Mouse (Mus musculus) limb, embryonic 12.5 days (tissue): ENCODE results near the gene Plekhm2. TPM values are rescaled to one million over a fixed set of nuclear protein-coding genes. Genes with fewer than 3 reads are reported as not detected.
A peak's percentile ranks its signal among the peaks of the same experiment; 100 is the strongest.

Experiments
- ATAC-seq: fragments of 200-750 bp; cut with Nextera tagmentation; 2 replicates; pipeline ENCODE4 v1.8.0; 2017; ENCODE audit warnings: low read depth, moderate TSS enrichment; ENCODE audit not compliant: insufficient number of reproducible peaks, insufficient read depth, low FRiP score, low TSS enrichment
- H3K27ac ChIP-seq: fragments of 300-500 bp; sonication (generic); 2 replicates; pipeline ENCODE4 v1.5.1; 2016; ENCODE audit warnings: mild to moderate bottlenecking, moderate library complexity
- H3K27me3 ChIP-seq: fragments of 300-500 bp; sonication (generic); 2 replicates; pipeline ENCODE4 v1.6.1; 2016; ENCODE audit warnings: mild to moderate bottlenecking, moderate library complexity
- H3K36me3 ChIP-seq: fragments of 300-500 bp; sonication (generic); 2 replicates; pipeline ENCODE4 v1.6.1; 2016; ENCODE audit warnings: mild to moderate bottlenecking, moderate library complexity
- H3K4me1 ChIP-seq: fragments of 300-500 bp; sonication (generic); replicated peaks from 2 replicates; pipeline ENCODE4 v1.6.1; 2016
- H3K4me2 ChIP-seq: fragments of 300-500 bp; sonication (generic); 2 replicates; pipeline ENCODE4 v1.6.1; 2016; ENCODE audit warnings: mild to moderate bottlenecking, moderate library complexity
- H3K4me3 ChIP-seq: fragments of 300-500 bp; sonication (generic); replicated peaks from 2 replicates; pipeline ENCODE4 v1.5.1; 2016; ENCODE audit warnings: mild to moderate bottlenecking
- H3K9ac ChIP-seq: fragments of 300-500 bp; sonication (generic); replicated peaks from 2 replicates; pipeline ENCODE4 v1.6.1; 2016; ENCODE audit warnings: mild to moderate bottlenecking, moderate library complexity
- H3K9me3 ChIP-seq: fragments of 300-500 bp; sonication (generic); 2 replicates; pipeline ENCODE4 v1.6.1; 2016; ENCODE audit warnings: mild to moderate bottlenecking, moderate library complexity
- WGBS: fragments of 180-500 bp; shearing (Covaris S2); methylation state at CpG from one replicate; pipeline ENCODE4 v1.1.7; 2016; 5-methylcytosine and 5-hydroxymethylcytosine counted together
- polyA plus RNA-seq: library from polyadenylated mRNA; unstranded; fragments of >200 nt; fragmentation: Nextera tagmentation; extraction: Ambion mirVana; gene quantifications from 2 replicates; pipeline ENCODE4 v1.2.1, GENCODE M21; 2016

Gene Plekhm2
- polyA plus RNA-seq, 1 experiment from 2014 or later, result 7.4 TPM

DNA sequence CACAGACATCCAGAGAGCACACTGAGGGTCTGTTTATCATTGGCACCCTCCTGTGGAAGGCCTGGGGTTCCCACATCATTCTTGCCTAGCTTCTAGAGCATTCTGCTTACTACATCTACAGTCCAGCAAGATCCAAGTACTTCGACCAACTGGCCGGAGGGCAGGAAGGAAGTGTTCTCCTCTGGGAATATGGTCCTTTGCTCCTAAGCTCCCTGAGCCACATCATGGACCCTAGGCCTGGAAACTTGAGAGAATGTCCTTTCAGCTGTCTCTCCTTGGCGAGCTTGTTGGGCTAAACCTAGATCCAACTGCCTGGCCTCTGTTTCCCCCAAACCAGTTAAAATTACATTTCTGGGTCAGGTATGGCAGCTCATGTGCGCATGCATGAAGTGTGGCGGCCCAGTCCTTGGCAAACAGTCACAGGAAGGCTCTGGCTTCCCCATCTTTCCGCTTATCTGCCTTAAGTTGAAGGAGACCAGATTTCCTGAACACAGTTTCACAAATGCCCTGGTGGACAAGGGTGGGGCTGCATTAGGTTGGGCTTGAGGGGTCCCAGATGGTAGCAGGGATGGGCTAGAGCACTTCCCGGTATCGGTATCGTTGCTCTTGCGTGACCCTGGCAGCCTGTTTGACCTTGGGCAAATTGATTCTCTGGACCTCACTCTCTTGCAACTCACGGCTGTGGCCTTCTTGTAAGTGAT is 62.0 kb downstream of the Plekhm2 start:
- Histone ChIP-seq H3K4me1 (peaks cover 25% of the 10 kb centered on the region), H3K9me3 (no peaks in the 10 kb centered on the region), H3K4me2 (no peak overlapping the region), H3K36me3 (no peaks in the 10 kb centered on the region), H3K27me3 (no peaks in the 10 kb centered on the region), H3K9ac (no peak overlapping the region), H3K27ac (no peak overlapping the region), H3K4me3 (no peak overlapping the region)
- 77% methylated on average over 11 of the region's 11 CpGs for WGBS
- no peak for ATAC-seq

DNA sequence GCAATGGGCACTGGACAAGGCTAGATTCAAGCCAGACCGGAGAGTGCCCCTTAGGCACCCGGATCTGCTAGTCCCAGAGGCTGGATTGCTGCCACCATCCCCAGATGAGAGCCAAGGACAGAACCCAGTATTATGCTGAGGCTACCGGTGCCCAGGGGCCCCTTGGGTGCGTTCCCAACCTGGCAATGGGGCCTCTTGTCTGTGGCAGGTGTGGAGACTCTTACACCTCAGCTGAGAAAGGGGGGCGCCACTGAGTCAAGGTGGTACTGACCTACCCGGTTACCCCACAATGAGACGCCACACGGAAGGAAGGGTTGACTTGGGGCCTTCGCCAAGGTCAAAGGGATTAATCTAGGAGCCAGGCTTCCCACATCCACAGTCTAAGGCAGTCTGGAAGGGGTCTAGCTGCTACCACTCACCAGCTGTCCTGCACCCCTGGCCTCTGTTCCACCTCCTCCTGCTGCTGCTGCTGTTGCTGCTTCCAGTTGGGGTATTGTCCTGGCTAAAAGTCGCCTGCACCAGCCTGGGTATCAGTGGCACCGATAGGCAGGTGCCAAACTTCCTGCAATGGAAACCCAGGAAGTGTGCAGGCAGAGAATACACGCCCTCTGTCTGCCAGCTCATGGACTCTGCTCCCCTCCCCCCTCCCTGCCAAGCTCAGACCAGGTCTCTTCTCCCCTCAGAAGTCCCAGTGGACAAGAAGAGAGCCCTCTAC is 63.4 kb downstream of the Plekhm2 start:
- H3K36me3 ChIP-seq, result no peaks in the 10 kb centered on the region
- H3K27ac ChIP-seq, result no peak overlapping the region
- ATAC-seq, result no peak
- no peak overlapping the region for H3K4me3 ChIP-seq
- no peaks in the 10 kb centered on the region for H3K27me3 ChIP-seq
- peaks cover 27% of the 10 kb centered on the region for H3K4me1 ChIP-seq
- H3K9ac ChIP-seq, result no peak overlapping the region
- H3K4me2 ChIP-seq, result no peak overlapping the region
- 71% methylated on average over 12 of the region's 12 CpGs for WGBS
- no peaks in the 10 kb centered on the region for H3K9me3 ChIP-seq

DNA sequence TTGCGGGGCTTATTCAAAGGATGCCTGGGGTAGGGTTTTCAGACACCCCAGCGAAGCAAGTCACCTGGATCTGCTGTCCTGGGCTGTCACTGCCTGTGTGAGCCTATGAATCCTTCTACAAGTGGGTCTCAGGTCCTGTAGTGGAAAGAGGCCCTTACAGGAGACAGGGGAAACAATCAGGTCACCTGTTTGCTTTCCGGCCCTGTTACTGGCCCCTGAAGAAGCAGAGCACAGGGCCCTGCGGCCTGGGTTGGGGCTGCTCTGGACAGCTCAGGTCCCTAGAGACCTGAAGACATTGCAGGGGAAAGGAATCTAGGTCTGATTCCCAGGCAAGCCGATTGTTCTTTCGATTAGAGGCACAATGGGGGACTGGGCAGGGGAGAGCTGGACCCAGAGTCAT is 64.3 kb downstream of the Plekhm2 start:
- H3K27me3 ChIP-seq, result no peaks in the 10 kb centered on the region
- H3K4me2 ChIP-seq, result 0 out of 2 replicates have a peak overlapping the region, but pooled peaks have one; percentile 88
- no peaks in the 10 kb centered on the region for H3K9me3 ChIP-seq
- no peak overlapping the region for H3K9ac ChIP-seq
- WGBS, result 34% methylated on average over 6 of the region's 6 CpGs
- peak overlapping the region; percentile 84 for H3K27ac ChIP-seq
- peaks cover 27% of the 10 kb centered on the region for H3K4me1 ChIP-seq
- H3K36me3 ChIP-seq, result peaks cover 7% of the 10 kb centered on the region
- H3K4me3 ChIP-seq, result peak overlapping the region; percentile 66; the same call in 1 of the 2 replicates
- no peak for ATAC-seq

DNA sequence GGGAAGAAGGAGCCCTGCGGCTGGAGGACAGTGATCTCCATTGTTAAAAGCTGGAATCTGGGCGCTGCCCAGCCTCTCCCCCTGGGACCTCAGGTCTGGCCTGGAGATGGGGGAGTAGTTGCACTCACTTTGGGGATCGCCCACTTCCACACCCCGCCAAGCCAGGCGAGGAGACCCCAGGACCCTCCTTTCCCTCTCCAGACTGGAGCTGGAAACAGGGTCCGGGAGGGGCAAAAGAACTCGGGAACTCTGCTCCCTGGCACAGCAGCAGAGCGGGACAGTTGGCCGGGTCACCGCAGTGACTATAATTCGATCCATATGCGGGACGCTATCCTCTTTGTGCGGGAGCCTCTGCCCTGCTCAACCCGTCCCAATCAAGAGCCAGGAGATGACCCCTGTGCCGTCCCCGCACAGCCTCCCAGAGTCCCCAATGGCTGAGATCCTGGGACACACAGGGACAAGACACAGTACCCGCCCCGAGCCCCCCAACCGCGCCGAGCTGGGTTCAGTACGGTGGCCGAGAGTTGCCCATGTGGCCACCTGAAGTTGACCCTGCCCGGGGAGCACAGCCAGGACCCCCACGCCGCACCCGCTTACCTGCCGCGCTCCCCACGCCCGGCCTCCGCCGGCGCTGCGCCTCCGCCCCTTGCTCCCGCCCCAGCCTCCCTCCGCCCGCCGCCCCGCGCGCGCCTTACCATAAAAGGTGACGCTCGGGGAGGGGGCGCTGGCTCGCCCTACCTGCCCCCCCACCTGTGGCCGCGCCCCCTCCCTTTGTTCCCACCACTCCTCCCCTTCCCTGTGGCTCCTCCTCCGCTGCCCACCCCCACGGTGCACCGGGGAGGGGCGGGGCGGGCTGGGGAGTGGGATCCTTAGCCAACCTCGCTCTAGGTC is 65.2 kb downstream of the Plekhm2 start:
- WGBS, result 2% methylated on average over 46 of the region's 57 CpGs
- peaks cover 26% of the 10 kb centered on the region for H3K4me1 ChIP-seq
- H3K4me2 ChIP-seq, result peak overlapping the region; percentile 88
- H3K27ac ChIP-seq, result peak overlapping the region; percentile 84
- peak; percentile 46 for ATAC-seq
- H3K27me3 ChIP-seq, result no peaks in the 10 kb centered on the region
- H3K36me3 ChIP-seq, result peaks cover 15% of the 10 kb centered on the region
- H3K9me3 ChIP-seq, result no peaks in the 10 kb centered on the region
- H3K4me3 ChIP-seq, result peak overlapping the region; percentile 66
- peak overlapping the region; percentile 78 for H3K9ac ChIP-seq

DNA sequence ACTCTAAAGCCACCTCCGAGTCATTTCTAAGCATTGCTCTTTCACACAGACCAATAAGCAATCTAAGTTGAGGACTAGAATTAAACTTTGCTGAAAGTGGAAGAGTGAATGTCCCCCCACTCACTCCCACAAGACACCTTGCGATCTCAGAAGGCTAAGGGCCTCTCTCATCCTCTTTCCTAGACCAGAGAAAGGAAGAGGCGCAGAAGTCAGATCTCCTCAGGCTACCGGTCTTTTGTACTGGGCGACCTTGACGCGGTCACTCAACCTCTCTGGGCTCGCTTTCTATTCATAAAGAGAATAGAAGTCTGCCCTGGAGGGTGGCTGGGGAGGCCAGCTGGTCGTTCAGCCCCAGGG is 65.8 kb downstream of the Plekhm2 start:
- H3K27ac ChIP-seq, result peak overlapping the region; percentile 84
- WGBS, result 1% methylated on average over 9 of the region's 9 CpGs
- H3K36me3 ChIP-seq, result peaks cover 22% of the 10 kb centered on the region
- H3K4me2 ChIP-seq, result peak overlapping the region; percentile 88
- H3K4me3 ChIP-seq, result peak overlapping the region; percentile 66
- H3K4me1 ChIP-seq, result peaks cover 23% of the 10 kb centered on the region
- no peak for ATAC-seq
- H3K9ac ChIP-seq, result peak overlapping the region; percentile 78
- no peaks in the 10 kb centered on the region for H3K27me3 ChIP-seq
- no peaks in the 10 kb centered on the region for H3K9me3 ChIP-seq

DNA sequence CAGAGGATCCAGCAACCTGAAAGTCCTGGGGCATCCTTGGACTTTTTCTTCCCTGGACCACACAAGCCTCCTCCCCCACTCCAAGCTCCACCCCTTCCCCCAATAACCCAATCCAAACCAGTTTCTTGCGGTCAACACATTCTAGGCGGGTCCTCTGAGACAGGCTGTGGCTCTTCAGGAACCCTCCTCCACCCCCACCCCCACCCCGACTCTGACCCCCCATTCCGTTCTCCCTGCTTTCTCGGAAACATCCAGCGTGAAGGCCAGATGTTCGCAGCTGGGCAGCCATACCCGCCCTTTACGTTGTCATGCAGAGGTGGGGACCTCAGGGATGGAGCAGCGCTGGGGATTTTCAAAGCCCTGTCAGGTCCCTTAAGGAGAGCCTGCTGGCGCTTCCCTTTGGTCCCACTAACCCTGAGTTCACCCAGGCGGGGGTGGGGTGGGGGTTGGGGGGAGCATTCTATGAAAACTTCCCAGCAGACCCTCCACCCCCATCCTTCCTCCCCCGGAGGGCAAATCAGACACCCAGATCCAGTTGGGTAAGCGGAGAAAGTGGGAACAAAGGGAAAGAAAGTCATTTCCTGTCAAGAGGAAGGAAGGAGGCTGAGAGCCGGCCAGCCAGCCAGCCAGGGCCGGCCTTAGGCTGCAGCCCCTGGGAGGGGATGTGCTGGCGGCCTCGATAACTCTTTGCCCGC is 66.4 kb downstream of the Plekhm2 start:
- H3K27me3 ChIP-seq, result no peaks in the 10 kb centered on the region
- peak overlapping the region; percentile 84 for H3K27ac ChIP-seq

DNA sequence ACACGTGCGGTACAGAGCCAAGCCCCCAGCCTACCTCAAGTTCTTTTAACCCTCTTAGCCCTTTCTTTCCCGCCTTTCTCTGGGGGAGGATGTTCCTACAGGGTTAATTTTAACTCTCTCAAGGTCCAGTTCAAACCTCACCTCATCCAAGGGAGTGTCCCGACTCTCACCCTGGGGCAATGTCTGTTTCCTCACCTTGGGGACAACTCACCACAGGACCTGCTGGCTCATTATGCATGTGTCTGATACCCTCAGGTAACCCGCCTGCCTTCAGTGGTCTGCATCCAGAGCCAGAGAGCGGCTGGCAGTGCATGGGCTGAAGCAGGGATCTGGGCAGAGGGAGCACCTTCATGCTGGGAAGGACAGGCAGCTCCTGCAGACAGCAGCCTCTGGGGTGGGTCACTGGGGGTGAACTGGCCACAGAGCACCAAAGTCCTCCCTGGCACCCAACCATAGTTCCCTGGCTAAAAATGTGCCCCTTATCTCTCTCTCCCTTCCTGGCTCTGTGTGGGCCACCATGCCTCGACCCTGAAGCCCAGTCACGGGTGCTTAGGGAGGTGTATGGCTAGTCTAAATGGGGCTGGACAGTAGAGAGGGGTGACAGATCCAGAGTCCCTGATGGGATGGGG is 67.9 kb downstream of the Plekhm2 start:
- Histone ChIP-seq H3K4me3 (no peak overlapping the region), H3K27me3 (no peaks in the 10 kb centered on the region), H3K9ac (no peak overlapping the region), H3K9me3 (no peaks in the 10 kb centered on the region), H3K36me3 (peaks cover 40% of the 10 kb centered on the region), H3K4me1 (peaks cover 23% of the 10 kb centered on the region), H3K4me2 (no peak overlapping the region), H3K27ac (no peak overlapping the region)
- no peak for ATAC-seq
- WGBS, result 85% methylated on average over 8 of the region's 8 CpGs

More for the DNA sequence above, 66.4 kb downstream of the Plekhm2 start:
- Histone ChIP-seq H3K4me2 (peak overlapping the region; percentile 88), H3K9ac (peak overlapping the region; percentile 78), H3K4me3 (peak overlapping the region; percentile 66), H3K9me3 (no peaks in the 10 kb centered on the region), H3K4me1 (peaks cover 23% of the 10 kb centered on the region), H3K36me3 (peaks cover 25% of the 10 kb centered on the region)
- ATAC-seq, result 0 out of 2 replicates have a peak, but pooled peaks have one; percentile 16
- 1% methylated on average over 18 of the region's 19 CpGs for WGBS

DNA sequence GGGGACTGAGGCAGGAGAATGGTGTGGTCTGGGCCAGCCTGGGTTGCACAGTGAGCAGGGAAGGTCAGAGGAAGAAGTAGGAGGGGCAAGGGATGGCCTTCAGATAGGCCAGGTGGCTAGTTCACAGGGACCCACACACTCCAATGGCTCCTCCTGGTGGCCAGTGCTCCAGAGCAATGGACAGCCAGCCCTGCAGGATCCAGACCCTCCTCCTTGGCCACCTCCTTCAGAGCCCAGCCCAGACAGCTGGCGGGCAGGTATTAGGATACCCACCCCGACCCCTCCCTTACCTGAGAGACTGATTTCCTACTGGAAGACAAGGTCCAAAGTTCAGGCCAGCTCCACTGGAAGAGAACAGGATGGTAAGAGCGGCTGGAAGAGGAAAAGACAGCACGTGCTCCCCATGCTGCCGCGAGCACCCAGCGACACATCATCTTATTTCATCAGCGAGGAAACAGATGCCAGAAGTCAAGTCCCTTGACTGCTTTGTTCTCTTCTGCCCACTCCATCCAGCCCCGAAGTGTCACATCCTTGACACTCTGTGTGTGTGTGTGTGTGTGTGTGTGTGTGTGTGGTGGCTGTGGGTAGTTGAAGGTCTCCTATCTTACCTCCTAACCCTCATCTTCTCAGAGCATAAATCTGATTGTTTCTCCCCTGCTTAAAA is 69.0 kb downstream of the Plekhm2 start:
- Histone ChIP-seq H3K27ac (no peak overlapping the region), H3K36me3 (peaks cover 51% of the 10 kb centered on the region), H3K27me3 (no peaks in the 10 kb centered on the region), H3K4me1 (peaks cover 23% of the 10 kb centered on the region), H3K9me3 (no peaks in the 10 kb centered on the region; the same call in 1 of the 2 replicates), H3K9ac (no peak overlapping the region), H3K4me3 (no peak overlapping the region), H3K4me2 (no peak overlapping the region)
- WGBS, result 81% methylated on average over 9 of the region's 9 CpGs
- no peak for ATAC-seq

DNA sequence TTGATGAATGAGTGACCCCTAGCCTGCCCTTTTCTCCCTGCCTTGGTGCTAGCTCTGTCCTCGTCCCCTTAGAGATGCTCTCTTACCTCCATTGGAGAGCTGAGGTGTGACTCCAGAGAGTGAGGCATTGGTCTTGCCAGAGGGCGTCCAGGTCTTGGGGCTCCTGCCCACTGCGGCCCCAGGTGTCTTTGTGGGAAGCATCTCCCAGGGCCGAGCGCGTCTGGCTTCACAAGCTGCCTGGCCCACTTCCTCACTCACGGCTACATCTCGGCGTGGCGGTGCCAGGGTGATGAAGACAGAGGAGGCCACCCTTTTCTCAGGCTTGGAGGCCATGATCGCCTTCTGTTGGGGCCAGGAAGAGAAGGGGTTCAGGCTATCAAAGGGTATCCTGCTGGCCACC is 69.6 kb downstream of the Plekhm2 start:
- Histone ChIP-seq H3K4me1 (peaks cover 18% of the 10 kb centered on the region), H3K4me2 (no peak overlapping the region), H3K9me3 (no peaks in the 10 kb centered on the region; the same call in 1 of the 2 replicates), H3K27me3 (no peaks in the 10 kb centered on the region), H3K27ac (no peak overlapping the region), H3K4me3 (no peak overlapping the region), H3K36me3 (peaks cover 56% of the 10 kb centered on the region), H3K9ac (no peak overlapping the region)
- no peak for ATAC-seq
- 94% methylated on average over 11 of the region's 11 CpGs for WGBS

DNA sequence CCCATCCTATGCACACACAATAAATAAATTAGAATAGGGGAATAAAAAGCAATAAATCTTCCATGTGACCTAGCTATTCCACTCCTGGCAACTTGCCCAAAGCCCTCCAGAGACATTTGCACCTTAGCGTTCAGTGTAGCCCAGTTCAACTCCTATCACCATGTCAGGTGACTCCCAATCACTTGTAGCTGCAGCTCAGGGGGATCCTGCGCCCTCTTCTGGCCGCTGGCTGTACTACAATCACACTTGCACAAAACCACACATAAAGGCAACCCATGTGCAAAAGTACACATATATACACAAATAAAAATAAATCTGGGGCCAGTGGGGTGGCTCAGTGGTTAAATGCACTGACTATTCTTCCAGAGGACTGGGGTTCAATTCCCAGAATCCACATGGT is 73.2 kb downstream of the Plekhm2 start:
- Histone ChIP-seq H3K9ac (no peak overlapping the region), H3K27ac (no peak overlapping the region), H3K36me3 (peaks cover 91% of the 10 kb centered on the region), H3K9me3 (no peaks in the 10 kb centered on the region; the same call in 1 of the 2 replicates), H3K27me3 (no peaks in the 10 kb centered on the region), H3K4me1 (no peaks in the 10 kb centered on the region), H3K4me3 (no peak overlapping the region), H3K4me2 (no peak overlapping the region)
- ATAC-seq, result no peak
- WGBS, result 27% methylated on average over 3 of the region's 3 CpGs
